Mouse (Mus musculus) retina, postnatal 7 days (tissue): ENCODE results near the gene Ezr.

Experiments used
- DNase-seq: peaks from one replicate; pipeline ENCODE4 v3.0.0-alpha.2; 2012; ENCODE audit warnings: low read depth, low spot score

Ezr gene

GRCm38 (mm10) chr17:6789581-6790118, 7.1 kb upstream of the Ezr start:
- DNase-seq = no peak

- no peak for DNase-seq
Measured at GRCm38 (mm10) chr17:6789103-6789502, 6.5 kb upstream of the Ezr start.

- DNase-seq = no peak
Measured at GRCm38 (mm10) chr17:6787241-6787640, 4.7 kb upstream of the Ezr start.

DNA sequence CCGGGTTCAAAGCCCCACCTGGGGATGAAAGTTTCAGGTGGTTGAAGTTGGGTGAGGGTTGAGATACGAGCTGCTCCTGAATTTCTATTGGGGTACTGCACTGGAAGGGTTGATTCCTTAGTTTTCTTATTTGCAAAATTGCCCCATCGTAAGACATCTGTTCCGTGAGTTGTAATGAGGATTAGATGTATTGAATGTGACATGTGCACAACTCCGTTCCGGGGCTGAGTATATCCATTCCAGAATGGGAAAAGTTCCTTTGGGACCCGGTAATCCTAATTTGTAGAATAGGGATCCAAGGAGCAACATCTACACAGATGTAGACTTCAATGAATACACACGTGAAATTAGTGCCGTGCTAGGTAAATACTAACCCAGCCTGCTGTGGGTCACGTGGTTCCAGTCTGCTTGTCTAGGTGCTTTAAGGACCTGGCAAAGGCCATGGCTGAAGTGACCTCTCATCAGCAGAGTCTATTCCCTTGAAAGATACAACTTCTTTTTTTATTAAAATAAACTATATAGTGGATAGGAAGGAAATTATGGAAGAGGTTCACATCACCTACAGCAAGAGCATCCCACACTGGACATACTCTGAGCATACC, 1.3 kb upstream of the Ezr start:
- DNase-seq = no peak

DNA sequence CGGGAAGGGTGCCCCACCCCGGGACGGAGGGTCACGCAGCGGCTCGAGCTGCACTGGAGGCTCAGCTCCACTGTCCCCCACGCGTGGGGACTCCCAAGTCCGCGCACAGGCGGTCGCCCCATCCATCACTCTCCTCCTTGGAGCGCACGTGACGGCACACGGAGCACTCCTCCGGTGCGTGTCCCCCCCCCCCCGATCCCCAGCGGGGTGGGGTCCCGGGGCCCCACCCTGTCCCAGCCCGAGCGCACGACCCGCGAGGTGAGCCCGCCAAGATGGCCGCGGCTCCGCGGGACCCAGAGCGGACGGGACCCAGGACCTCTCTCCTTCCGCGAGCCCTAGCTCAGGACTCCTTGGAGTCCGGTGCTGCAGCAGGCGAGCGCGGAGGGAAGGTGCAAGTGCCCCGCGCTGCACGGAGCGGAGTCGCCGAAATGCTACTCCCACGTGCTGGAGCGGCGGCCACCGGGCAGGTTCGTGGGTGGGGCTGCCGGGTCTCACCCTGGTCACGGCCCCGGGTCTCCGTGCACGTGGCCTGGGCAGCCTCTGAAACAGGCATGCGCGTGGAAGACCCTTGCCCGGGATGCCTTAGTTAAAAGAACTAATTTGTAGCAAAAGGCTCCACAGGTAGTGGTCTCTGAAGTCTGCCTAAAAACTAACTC, 550 bp upstream of the Ezr start:
- DNase-seq = peak; percentile 29

GRCm38 (mm10) chr17:6782033-6782526, 504 bp downstream of the Ezr start:
- DNase-seq = no peak

DNA sequence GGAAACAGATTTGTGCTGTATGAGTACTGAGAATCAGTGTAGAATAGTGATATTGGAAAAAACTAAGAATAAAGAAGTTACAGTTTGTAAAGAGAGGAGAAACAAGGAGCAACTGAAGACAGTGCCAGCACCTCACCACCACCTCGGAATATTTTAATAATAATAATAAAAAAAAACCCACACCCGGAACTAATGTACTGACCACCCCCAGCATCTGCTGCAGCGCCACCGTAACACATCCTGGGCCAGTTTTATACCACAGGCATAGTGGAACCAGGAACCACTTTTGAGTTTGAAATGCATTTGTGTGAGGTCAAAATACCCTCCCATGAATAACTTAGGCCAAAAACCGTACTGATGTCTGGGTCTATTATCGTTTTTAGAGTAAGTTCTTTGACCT, 1.3 kb downstream of the Ezr start:
- DNase-seq = no peak

- no peak for DNase-seq
Measured at GRCm38 (mm10) chr17:6780521-6781115, 2.0 kb downstream of the Ezr start.

- no peak for DNase-seq
Measured at GRCm38 (mm10) chr17:6779632-6780031, 3.0 kb downstream of the Ezr start.

GRCm38 (mm10) chr17:6778771-6779509, 3.6 kb downstream of the Ezr start:
- no peak for DNase-seq

DNA sequence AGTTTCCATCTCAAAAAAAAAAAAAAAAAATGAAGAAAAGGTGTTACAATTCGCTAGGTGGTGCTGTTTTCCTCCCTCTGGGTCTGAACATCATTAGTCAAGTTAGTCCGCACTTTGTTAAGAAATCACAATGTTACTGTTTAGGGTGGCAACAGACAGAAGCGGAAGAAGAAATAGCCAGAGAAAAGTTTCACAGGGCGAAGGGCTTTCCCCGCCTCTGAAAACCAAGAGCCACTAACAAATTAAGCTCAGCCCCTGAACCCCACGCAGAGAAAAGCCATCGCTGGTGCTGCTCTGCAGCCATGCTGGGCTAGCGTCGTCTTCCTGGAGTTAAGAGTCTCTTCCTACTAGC, 4.3 kb downstream of the Ezr start:
- DNase-seq = no peak

DNA sequence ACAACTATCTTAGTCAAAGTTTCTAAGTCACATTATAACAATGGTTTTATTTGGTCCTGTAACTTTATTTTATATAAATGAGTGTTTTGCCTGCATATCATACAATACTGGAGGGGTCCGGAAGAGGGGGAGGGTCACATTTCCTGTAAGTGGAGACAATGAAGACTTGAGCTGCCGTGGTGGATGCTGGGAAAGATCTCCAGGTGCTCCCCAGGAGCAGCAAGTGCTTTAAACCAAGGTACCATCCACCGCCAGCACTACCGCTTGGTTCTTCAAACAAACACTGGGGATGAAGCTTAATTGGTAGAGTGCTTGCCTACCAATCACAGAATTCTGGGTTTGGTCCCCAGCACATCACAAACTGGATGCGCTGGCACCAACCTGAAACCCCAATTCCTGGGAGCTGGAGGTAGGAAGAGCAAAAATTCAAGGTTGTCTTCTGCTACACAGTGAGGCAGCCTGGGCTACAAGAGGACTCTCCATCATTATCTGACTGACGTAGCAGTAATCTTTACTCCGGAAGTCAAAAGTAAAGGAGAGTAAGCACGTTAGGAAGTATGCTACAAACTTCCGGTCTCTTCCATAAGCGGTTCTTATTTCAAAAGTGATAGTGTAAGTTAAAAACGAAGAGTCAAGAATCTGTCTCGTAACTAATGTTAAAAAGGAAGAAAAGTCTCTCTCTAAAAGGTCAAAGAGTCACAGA, 4.8 kb downstream of the Ezr start:
- DNase-seq = no peak

- no peak for DNase-seq
Measured at GRCm38 (mm10) chr17:6777061-6777460, 5.5 kb downstream of the Ezr start.

DNA sequence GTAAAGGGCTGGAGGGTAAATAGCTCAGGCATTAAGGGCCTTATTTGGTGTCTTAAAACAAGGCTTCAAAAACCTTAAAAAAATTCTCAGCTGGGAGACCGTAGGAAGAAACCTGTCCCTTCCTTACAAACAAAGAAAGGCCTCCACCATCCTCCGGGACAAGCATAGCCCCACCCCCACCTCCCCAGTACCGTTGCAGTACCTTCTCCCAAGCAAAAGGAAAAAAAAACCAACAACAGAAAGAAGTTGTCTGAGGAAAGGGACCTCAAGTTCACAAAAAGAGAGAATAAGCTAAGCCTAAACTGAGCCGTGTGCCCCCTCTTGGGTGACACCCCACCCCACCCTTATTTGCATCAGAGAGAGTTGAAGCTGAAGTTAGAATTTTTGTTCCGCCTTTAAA, 6.0 kb downstream of the Ezr start:
- no peak for DNase-seq

GRCm38 (mm10) chr17:6776123-6776522, 6.5 kb downstream of the Ezr start:
- DNase-seq = no peak

GRCm38 (mm10) chr17:6775671-6776070, 6.9 kb downstream of the Ezr start:
- no peak for DNase-seq

- DNase-seq = no peak
Measured at GRCm38 (mm10) chr17:6775221-6775620, 7.4 kb downstream of the Ezr start.

GRCm38 (mm10) chr17:6773249-6773966, 9.2 kb downstream of the Ezr start:
- no peak for DNase-seq

DNA sequence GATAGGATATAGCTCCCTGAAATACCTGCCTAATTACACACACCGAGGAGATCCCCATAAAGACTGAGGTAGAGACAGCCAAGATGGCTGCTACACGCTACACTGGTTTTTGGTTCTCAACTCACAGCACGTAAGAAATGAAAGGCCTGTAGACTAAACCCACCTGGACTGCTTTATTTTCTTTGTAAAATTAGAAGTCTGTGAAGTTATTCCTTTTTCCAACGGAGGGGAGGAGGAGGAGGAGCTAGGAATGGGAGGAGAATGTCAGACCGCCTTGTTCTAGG, 10.2 kb downstream of the Ezr start:
- DNase-seq = no peak

DNA sequence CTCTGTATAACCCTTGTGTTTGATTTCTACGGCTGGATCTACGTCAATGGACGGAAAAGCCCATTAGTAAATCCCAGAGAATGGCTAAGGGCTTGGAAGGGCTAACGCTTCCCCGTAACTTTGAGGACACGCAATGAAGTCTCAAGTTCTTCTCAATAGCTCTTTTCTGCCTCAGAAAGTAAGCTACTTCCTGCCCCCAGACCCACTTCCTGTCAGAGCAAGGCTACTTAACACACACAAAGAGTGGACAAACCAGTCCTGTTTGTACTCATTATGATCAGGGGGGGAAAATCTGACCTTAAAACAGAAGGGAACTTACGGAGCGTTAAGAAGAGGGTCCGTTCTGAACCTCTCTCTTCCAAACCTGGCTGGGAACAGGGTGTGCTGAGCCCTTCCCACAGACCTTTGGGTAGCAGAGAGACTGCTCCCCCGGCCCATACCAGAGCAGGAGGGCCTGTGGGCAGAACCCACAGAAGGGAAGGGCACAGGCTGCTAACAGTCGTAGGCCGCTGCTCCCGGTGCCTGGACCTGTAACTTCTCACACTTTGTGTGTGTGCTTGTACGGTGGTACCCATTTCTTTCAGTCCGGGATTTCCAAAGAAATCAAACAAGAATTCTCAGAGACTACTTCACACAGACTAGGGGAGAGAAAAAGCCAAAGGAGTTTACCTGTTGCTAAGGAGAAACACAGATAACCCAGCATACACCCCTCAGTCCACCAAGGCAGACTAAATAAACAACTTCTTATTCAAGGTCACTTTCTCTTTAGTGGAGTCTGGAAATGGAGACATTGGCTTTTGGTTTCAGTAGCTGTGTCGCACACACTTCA, 10.7 kb downstream of the Ezr start:
- no peak for DNase-seq
